Comparison of ENCODE assay signal across 34 mouse cellular contexts in the genomic region with DNA sequence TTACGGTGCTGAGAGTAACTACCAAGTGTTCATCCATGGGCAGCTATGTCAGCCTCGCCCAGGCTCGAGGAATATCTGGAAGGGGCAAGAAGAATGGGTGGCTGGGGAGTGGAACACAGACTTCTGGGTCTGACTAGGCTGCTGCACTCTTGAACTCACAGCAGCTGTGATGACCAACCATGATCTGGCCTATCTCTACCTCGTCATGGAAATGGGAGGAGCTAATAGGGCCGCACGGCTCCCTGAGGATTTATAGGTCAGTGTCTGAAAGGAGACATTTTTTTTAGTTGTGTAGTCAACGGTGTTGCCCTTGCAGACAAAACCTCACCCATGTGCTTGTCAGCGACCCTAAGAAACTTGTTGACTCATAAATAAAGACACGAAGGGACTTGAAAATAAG. TPM values are rescaled to one million over a fixed set of nuclear protein-coding genes. Genes with fewer than 3 reads are reported as not detected.
"Had no signal": no experiment of that assay in that cellular context is flagged by ENCODE, and none has a peak within 500 bp of the region (broad histone marks: within the 10 kb centered on the region; RNA-seq: fewer than 3 reads in every experiment).

No protein-coding gene starts in this region.

- DNase-seq: heart, postnatal 10 days; heart, postnatal 14 days; heart, postnatal 36 days; heart, postnatal 4 days; kidney, adult 11 months; kidney, adult 18-20 months; kidney, adult 2 months; kidney, adult 8-10 months; kidney, adult 9 months; kidney, postnatal 10 days; kidney, postnatal 14 days; kidney, postnatal 25 days; kidney, postnatal 36 days; kidney, postnatal 4 days; layer of hippocampus, adult 9-11 months; layer of hippocampus, postnatal 36 days had no signal

- H3K27me3 ChIP-seq: heart, embryonic 12.5 days; heart, embryonic 13.5 days; heart, embryonic 15.5 days; hindbrain, embryonic 12.5 days; hindbrain, embryonic 15.5 days; intestine, embryonic 15.5 days; kidney, embryonic 15.5 days had no signal

- ATAC-seq: hindbrain, embryonic 16.5 days; hindbrain, postnatal 0 days; inflammation-experienced regulatory T-cells, adult 6 months; intestine, embryonic 15.5 days; intestine, embryonic 16.5 days; intestine, postnatal 0 days had no signal

- H3K4me3 ChIP-seq: heart, embryonic 12.5 days; heart, embryonic 13.5 days; heart, embryonic 15.5 days; hindbrain, embryonic 10.5 days; hindbrain, embryonic 12.5 days; hindbrain, embryonic 15.5 days; intestine, embryonic 15.5 days; kidney, embryonic 15.5 days; layer of hippocampus, adult 2 months; left cerebral cortex, adult 2 months had no signal

- H3K4me2 ChIP-seq: heart, embryonic 12.5 days; heart, embryonic 13.5 days; heart, embryonic 15.5 days; hindbrain, embryonic 12.5 days; hindbrain, embryonic 14.5 days; hindbrain, embryonic 15.5 days; intestine, embryonic 15.5 days; kidney, embryonic 15.5 days had no signal

- H3K36me3 ChIP-seq: heart, embryonic 15.5 days; hindbrain, embryonic 15.5 days; intestine, embryonic 15.5 days had no signal

- H3K4me1 ChIP-seq: heart, embryonic 12.5 days; heart, embryonic 13.5 days; heart, embryonic 15.5 days; intestine, embryonic 15.5 days had no signal

- H3K9me3 ChIP-seq: heart, embryonic 12.5 days; heart, embryonic 13.5 days; heart, embryonic 15.5 days; hindbrain, embryonic 10.5 days; hindbrain, embryonic 12.5 days; hindbrain, embryonic 15.5 days; intestine, embryonic 15.5 days; kidney, embryonic 15.5 days had no signal

- H3K27ac ChIP-seq: heart, embryonic 13.5 days; heart, embryonic 15.5 days; hindbrain, embryonic 10.5 days; hindbrain, embryonic 12.5 days; hindbrain, embryonic 14.5 days; hindbrain, embryonic 15.5 days; hindbrain, postnatal 0 days; intestine, embryonic 15.5 days; kidney, embryonic 15.5 days; kidney, postnatal 0 days; left cerebral cortex, adult 2 months had no signal

- H3K9ac ChIP-seq: heart, embryonic 12.5 days; heart, embryonic 13.5 days; heart, embryonic 15.5 days; hindbrain, embryonic 12.5 days; hindbrain, embryonic 14.5 days; hindbrain, embryonic 15.5 days; intestine, embryonic 15.5 days; kidney, embryonic 15.5 days had no signal

RNA-seq across cellular contexts. Expression of a gene that starts 30.3 kb away (rescaled TPM):
- total RNA-seq: hematopoietic stem cell, adult 5-6 weeks had no signal
